Mouse (Mus musculus) kidney, embryonic 15.5 days (tissue): Measurements from ENCODE around the gene Crb3. TPM values are rescaled to one million over a fixed set of nuclear protein-coding genes. Genes with fewer than 3 reads are reported as not detected.

Experiments used
- ATAC-seq: fragments of 200-750 bp; cut with Nextera tagmentation; replicated peaks from 2 replicates; pipeline ENCODE4 v1.8.0; 2017; ENCODE audit warnings: moderate TSS enrichment; ENCODE audit not compliant: low FRiP score
- H3K27ac ChIP-seq: fragments of 300-500 bp; sonication (generic); 2 replicates; pipeline ENCODE4 v1.5.1; 2015; ENCODE audit warnings: mild to moderate bottlenecking, inconsistent platforms
- H3K27me3 ChIP-seq: fragments of 300-500 bp; sonication (generic); 2 replicates; pipeline ENCODE4 v1.6.1; 2015; ENCODE audit warnings: inconsistent platforms
- H3K36me3 ChIP-seq: fragments of 300-500 bp; sonication (generic); 2 replicates; pipeline ENCODE4 v1.6.1; 2015; ENCODE audit warnings: inconsistent platforms
- H3K4me1 ChIP-seq: fragments of 300-500 bp; sonication (generic); 2 replicates; pipeline ENCODE4 v1.6.1; 2015; ENCODE audit warnings: inconsistent platforms
- H3K4me2 ChIP-seq: fragments of 300-500 bp; sonication (generic); 2 replicates; pipeline ENCODE4 v1.6.1; 2015; ENCODE audit warnings: moderate library complexity, mild to moderate bottlenecking, inconsistent platforms
- H3K4me3 ChIP-seq: fragments of 300-500 bp; sonication (generic); replicated peaks from 2 replicates; pipeline ENCODE4 v1.5.1; 2015; ENCODE audit warnings: mild to moderate bottlenecking, inconsistent platforms
- H3K9ac ChIP-seq: fragments of 300-500 bp; sonication (generic); 2 replicates; pipeline ENCODE4 v1.6.1; 2015; ENCODE audit warnings: mild to moderate bottlenecking, inconsistent platforms
- H3K9me3 ChIP-seq: fragments of 300-500 bp; sonication (generic); replicated peaks from 2 replicates; pipeline ENCODE4 v1.6.1; 2016; ENCODE audit warnings: inconsistent platforms
- WGBS: fragments of 180-500 bp; shearing (Covaris S2); methylation state at CpG from one replicate; pipeline ENCODE4 v1.1.7; 2015; ENCODE audit warnings: mixed read lengths; 5-methylcytosine and 5-hydroxymethylcytosine counted together
- polyA plus RNA-seq: library from polyadenylated mRNA; unstranded; fragments of >200 nt; fragmentation: Nextera tagmentation; extraction: Ambion mirVana; gene quantifications from 2 replicates; pipeline ENCODE4 v1.2.1, GENCODE M21; 2015

Gene Crb3
- polyA plus RNA-seq, 1 experiment from 2014 or later = 49.9 TPM

- Histone ChIP-seq H3K4me2 (peak overlapping the region; percentile 60), H3K4me3 (peak overlapping the region; percentile 53), H3K9me3 (no peaks in the 10 kb centered on the region), H3K4me1 (peaks cover 37% of the 10 kb centered on the region), H3K36me3 (0 out of 2 replicates have a peak, but pooled peaks cover 4% of the 10 kb centered on the region), H3K27ac (peak overlapping the region; percentile 91), H3K27me3 (peaks cover 33% of the 10 kb centered on the region), H3K9ac (peak overlapping the region; percentile 50)
- no peak for ATAC-seq
- 6% methylated on average over 8 of the region's 8 CpGs for WGBS
Measured at GRCm38 (mm10) chr17:57063031-57063430, 4.1 kb downstream of the Crb3 start.

GRCm38 (mm10) chr17:57066908-57067307 is 8.0 kb downstream of the Crb3 start:
- H3K27ac ChIP-seq = no peak overlapping the region
- WGBS = 66% methylated on average over 5 of the region's 5 CpGs
- no peak for ATAC-seq
- H3K4me1 ChIP-seq = peaks cover 12% of the 10 kb centered on the region; the same call in 1 of the 2 replicates
- 0 out of 2 replicates have a peak, but pooled peaks cover 4% of the 10 kb centered on the region for H3K36me3 ChIP-seq
- peaks cover 21% of the 10 kb centered on the region for H3K27me3 ChIP-seq
- H3K9me3 ChIP-seq = no peaks in the 10 kb centered on the region
- no peak overlapping the region for H3K9ac ChIP-seq
- no peak overlapping the region for H3K4me2 ChIP-seq
- no peak overlapping the region for H3K4me3 ChIP-seq

DNA sequence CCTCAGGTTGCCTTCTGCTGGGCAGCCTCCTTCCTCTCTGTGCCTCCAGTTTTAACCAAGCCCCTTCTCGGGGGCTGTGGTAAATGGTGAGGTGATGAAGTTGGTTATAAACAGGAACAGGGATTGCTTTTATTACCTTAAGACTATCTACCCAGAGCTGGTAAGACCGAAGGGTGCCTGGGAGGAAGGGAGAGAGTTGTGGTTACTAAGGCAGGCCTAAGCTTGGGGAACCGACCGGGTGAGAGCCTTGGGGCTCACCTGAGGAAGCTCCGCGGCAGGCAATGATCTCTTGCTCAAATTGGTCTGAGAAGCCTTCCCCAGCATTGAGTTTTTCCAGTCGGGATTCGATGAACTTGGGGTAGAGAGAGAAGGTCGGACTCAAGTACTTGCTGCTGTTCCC is 11.4 kb downstream of the Crb3 start:
- H3K9me3 ChIP-seq = no peaks in the 10 kb centered on the region
- H3K27me3 ChIP-seq = no peaks in the 10 kb centered on the region
- ATAC-seq = no peak
- H3K36me3 ChIP-seq = 0 out of 2 replicates have a peak, but pooled peaks cover 4% of the 10 kb centered on the region
- peak overlapping the region; percentile 51 for H3K4me2 ChIP-seq
- WGBS = 6% methylated on average over 9 of the region's 9 CpGs
- no peak overlapping the region for H3K9ac ChIP-seq
- 0 out of 2 replicates have a peak overlapping the region, but pooled peaks have one; percentile 3 for H3K27ac ChIP-seq
- H3K4me1 ChIP-seq = 0 out of 2 replicates have a peak, but pooled peaks cover 4% of the 10 kb centered on the region
- H3K4me3 ChIP-seq = peak overlapping the region; percentile 26

- Histone ChIP-seq H3K27me3 (no peaks in the 10 kb centered on the region), H3K9ac (no peak overlapping the region), H3K36me3 (0 out of 2 replicates have a peak, but pooled peaks cover 4% of the 10 kb centered on the region), H3K4me3 (peak overlapping the region; percentile 26), H3K9me3 (no peaks in the 10 kb centered on the region), H3K27ac (no peak overlapping the region), H3K4me2 (peak overlapping the region; percentile 51), H3K4me1 (0 out of 2 replicates have a peak, but pooled peaks cover 4% of the 10 kb centered on the region)
- peak; percentile 80 for ATAC-seq
- 7% methylated on average over 11 of the region's 11 CpGs for whole genome bisulfite sequencing
Measured at GRCm38 (mm10) chr17:57070699-57071098, 11.8 kb downstream of the Crb3 start.

GRCm38 (mm10) chr17:57076916-57077315 is 18.0 kb downstream of the Crb3 start:
- H3K27ac ChIP-seq = no peak overlapping the region
- 66% methylated on average over 3 of the region's 3 CpGs for WGBS
- no peak overlapping the region for H3K9ac ChIP-seq
- no peaks in the 10 kb centered on the region for H3K9me3 ChIP-seq
- no peak overlapping the region for H3K4me2 ChIP-seq
- H3K36me3 ChIP-seq = no peaks in the 10 kb centered on the region
- no peaks in the 10 kb centered on the region for H3K27me3 ChIP-seq
- H3K4me1 ChIP-seq = peaks cover 3% of the 10 kb centered on the region; the same call in 1 of the 2 replicates
- no peak overlapping the region for H3K4me3 ChIP-seq
- no peak for ATAC-seq

DNA sequence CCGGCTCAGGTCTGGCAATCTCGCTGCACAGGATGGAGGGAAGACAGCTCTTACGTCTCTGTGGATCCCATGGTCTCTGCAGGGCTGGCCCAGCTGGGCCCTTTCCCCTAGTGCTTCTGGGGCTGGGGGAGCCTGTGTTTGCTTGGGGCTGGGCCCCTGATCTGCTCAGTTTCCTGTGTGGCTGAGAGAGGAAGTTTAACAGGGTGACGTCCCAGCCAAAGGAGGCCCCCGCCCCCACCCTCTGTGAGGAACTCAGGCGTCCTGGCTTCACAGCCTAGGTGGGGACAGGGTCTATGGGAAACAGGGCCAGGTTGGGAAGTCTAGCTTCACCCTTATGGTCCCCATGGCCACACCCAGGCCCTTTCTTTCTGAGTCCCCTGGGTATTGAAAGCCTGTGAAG is 19.4 kb downstream of the Crb3 start, which contains the start of gene Dennd1c:
TSS of gene Dennd1c (minus strand) at position 179 of the 400 bp plus-strand sequence.
- Histone ChIP-seq H3K4me1 (peaks cover 3% of the 10 kb centered on the region; the same call in 1 of the 2 replicates), H3K27ac (no peak within 1 kb of the TSS), H3K4me2 (no peak within 1 kb of the TSS), H3K36me3 (no peaks in the 10 kb centered on the region), H3K9ac (no peak within 1 kb of the TSS), H3K27me3 (no peaks in the 10 kb centered on the region), H3K9me3 (no peaks in the 10 kb centered on the region), H3K4me3 (no peak within 1 kb of the TSS)
- 36% methylated on average over 6 of the region's 6 CpGs for WGBS
- peak; percentile 27; the same call in 1 of the 2 replicates for ATAC-seq

- Histone ChIP-seq H3K9ac (no peak overlapping the region), H3K4me1 (peaks cover 3% of the 10 kb centered on the region; the same call in 1 of the 2 replicates), H3K4me2 (no peak overlapping the region), H3K27ac (no peak overlapping the region), H3K36me3 (no peaks in the 10 kb centered on the region), H3K27me3 (no peaks in the 10 kb centered on the region), H3K4me3 (no peak overlapping the region), H3K9me3 (no peaks in the 10 kb centered on the region)
- 70% methylated on average over 3 of the region's 3 CpGs for WGBS
- no peak for ATAC-seq
Measured at GRCm38 (mm10) chr17:57079919-57080318, 21.0 kb downstream of the Crb3 start.

DNA sequence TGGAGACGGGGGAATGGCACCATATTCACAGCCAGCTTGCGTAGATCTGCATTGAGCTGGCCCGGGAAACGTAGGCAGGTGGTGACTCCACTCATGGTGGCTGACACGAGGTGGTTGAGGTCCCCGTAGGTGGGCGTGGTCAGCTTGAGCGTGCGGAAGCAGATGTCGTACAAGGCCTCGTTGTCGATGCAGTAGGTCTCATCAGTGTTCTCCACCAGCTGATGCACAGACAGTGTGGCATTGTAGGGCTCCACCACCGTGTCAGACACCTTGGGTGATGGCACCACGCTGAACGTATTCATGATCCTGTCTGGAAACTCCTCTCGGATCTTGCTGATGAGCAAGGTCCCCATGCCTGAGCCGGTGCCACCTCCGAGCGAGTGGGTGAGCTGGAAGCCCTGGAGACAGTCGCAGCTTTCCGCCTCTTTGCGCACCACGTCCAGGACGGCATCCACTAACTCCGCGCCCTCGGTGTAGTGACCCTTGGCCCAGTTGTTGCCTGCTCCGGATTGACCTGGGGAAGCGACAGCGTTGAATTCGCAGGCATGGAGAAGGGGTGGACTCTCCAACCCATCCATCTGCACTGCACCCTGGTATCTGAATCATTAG is 22.4 kb downstream of the Crb3 start:
- no peaks in the 10 kb centered on the region for H3K27me3 ChIP-seq
- 94% methylated on average over 31 of the region's 31 CpGs for WGBS

GRCm38 (mm10) chr17:57082481-57082880 is 23.6 kb downstream of the Crb3 start:
- 82% methylated on average over 5 of the region's 5 CpGs for WGBS

More for the DNA sequence above, 22.4 kb downstream of the Crb3 start:
- H3K9ac ChIP-seq = no peak overlapping the region
- no peaks in the 10 kb centered on the region for H3K9me3 ChIP-seq
- no peak for ATAC-seq
- peaks cover 3% of the 10 kb centered on the region; the same call in 1 of the 2 replicates for H3K4me1 ChIP-seq
- no peaks in the 10 kb centered on the region for H3K36me3 ChIP-seq
- no peak overlapping the region for H3K4me3 ChIP-seq
- H3K27ac ChIP-seq = no peak overlapping the region
- no peak overlapping the region for H3K4me2 ChIP-seq

GRCm38 (mm10) chr17:57085970-57086757 is 27.3 kb downstream of the Crb3 start:
- WGBS = 85% methylated on average over 11 of the region's 11 CpGs
- Histone ChIP-seq H3K4me1 (peaks cover 15% of the 10 kb centered on the region), H3K27me3 (peaks cover 11% of the 10 kb centered on the region; the same call in 1 of the 2 replicates), H3K4me3 (no peak overlapping the region), H3K9ac (no peak overlapping the region), H3K4me2 (no peak overlapping the region), H3K9me3 (no peaks in the 10 kb centered on the region), H3K27ac (no peak overlapping the region), H3K36me3 (no peaks in the 10 kb centered on the region)
- no peak for ATAC-seq

More at GRCm38 (mm10) chr17:57082481-57082880, 23.6 kb downstream of the Crb3 start:
- no peak for ATAC-seq
- Histone ChIP-seq H3K9ac (no peak overlapping the region), H3K4me2 (no peak overlapping the region), H3K36me3 (no peaks in the 10 kb centered on the region), H3K27me3 (no peaks in the 10 kb centered on the region), H3K9me3 (no peaks in the 10 kb centered on the region), H3K4me1 (peaks cover 12% of the 10 kb centered on the region), H3K27ac (no peak overlapping the region), H3K4me3 (no peak overlapping the region)

DNA sequence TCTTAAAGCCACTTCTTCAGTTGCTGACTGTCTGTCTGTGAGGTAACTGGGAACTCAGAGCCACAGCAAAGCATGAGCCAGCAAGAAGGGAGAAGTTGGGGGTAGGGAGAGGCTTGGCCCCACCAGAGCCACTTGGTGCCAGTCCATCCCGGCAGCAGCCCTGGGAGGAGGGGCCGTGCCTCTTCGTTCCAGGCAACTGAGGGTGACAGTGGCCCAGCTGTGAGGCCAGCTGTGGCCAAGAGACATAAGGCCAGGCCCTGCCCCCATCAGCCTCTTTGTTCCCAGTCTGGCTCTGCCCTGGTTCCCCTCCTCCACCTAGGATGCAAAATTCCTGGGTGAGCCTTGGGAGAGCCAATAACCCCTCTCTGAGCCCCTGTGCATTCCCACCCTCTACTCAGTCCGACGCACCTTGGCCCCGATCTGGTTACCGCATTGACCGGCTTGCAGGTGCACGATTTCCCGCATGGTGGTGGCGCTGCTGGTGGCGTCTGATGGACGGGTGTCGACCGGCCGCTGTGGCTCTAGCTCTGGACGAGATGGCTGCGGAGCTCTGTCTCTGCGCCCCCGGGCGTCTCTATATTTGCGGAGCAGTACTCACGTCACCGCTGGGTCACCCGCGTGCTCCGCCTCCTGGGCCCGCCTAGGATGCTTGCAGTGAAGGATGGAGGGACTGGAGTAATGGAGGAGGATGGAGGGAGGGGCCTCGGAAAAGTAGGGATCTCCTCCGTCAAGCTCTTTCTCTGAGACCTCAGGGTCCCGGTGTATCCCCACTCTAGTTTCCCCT is 28.3 kb downstream of the Crb3 start, which contains the start of gene Tubb4a:
TSS of gene Tubb4a (minus strand) at position 734 of the 784 bp plus-strand sequence.
- ATAC-seq = peak; percentile 67
- Histone ChIP-seq H3K36me3 (no peaks in the 10 kb centered on the region), H3K9ac (peak within 1 kb of the TSS; percentile 21; the same call in 1 of the 2 replicates), H3K27me3 (peaks cover 11% of the 10 kb centered on the region; the same call in 1 of the 2 replicates), H3K4me3 (peak within 1 kb of the TSS; percentile 40), H3K4me1 (peaks cover 15% of the 10 kb centered on the region), H3K9me3 (no peaks in the 10 kb centered on the region), H3K4me2 (peak within 1 kb of the TSS; percentile 61), H3K27ac (no peak within 1 kb of the TSS)
- WGBS = under 1% methylated on average over 31 of the region's 31 CpGs
